Mouse (Mus musculus): ENCODE data around the gene Wipi2. TPM values are rescaled to one million over a fixed set of nuclear protein-coding genes. Genes with fewer than 3 reads are reported as not detected.

Gene Wipi2
- total and polyA plus RNA-seq, 3 experiments: 38.6 to 74.7 (median 53.6) TPM

DNA sequence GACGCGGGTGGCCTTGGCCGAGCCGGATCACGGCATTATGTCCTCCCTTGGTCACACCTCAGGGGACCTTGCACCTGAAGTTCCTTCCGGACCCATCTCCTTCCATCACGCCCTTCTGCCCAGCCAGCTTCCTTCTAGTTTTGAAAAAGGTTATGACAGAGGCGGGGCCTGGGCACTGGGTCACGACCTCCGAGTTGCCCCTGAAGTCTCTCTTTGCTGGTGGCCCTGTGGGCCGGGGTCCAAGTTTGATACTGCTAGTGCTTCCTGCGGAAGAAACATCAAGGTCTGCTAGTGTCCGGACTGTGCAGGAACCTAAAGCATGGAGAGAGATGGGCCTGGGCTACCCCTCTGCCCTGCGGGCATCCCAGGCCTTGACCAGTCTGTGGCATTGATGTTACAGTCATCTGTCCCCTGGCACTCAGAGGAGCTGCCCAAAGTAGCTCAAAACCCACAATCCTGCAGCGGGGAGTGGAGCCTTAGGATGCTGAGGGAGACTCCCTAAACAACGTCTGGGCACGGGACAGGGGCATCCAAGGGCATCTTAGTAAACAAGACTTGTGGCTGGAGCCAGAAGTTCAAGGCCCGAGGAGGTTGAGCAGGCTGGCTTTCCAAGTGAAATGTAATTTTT, 75.1 kb downstream of the Wipi2 start:
- Histone ChIP-seq H3K9me3 (replicated peaks; ENCODE audit: insufficient read depth, low read length) (no peaks in the 10 kb centered on the region), H3K36me3 (ENCODE audit: control insufficient read depth in 1 of 2, insufficient read depth in 2 of 2, low read length in 2 of 2) (no peaks in the 10 kb centered on the region), H3K4me3 (ENCODE audit: control insufficient read depth in 1 of 2, insufficient read depth in 1 of 2, low read depth in 2 of 2, low read length in 2 of 2) (no peak overlapping the region), H3K27me3 (ENCODE audit: control insufficient read depth in 1 of 2, insufficient read depth in 2 of 2, low read length in 2 of 2) (no peaks in the 10 kb centered on the region), H3K4me1 (ENCODE audit: control insufficient read depth in 1 of 2, insufficient read depth in 2 of 2, low read length in 2 of 2) (no peaks in the 10 kb centered on the region), H3K9ac (ENCODE audit: control insufficient read depth, low read depth, low read length, poor library complexity, severe bottlenecking) (no peak overlapping the region), H3K27ac (ENCODE audit: control insufficient read depth, low read depth, low read length) (no peak overlapping the region), H3K79me2 (ENCODE audit: control insufficient read depth, insufficient read depth, low read length, poor library complexity) (no peaks in the 10 kb centered on the region)
- TF ChIP-seq POLR2AphosphoS5 (IDR thresholded peaks at IDR 0.05; ENCODE audit: borderline replicate concordance, low read depth, low read length): no peak
- no peak for TF ChIP-seq CHD1 (IDR thresholded peaks at IDR 0.05; ENCODE audit: low read depth, low read length)
- no peak for TF ChIP-seq EP300 (IDR thresholded peaks at IDR 0.05; ENCODE audit: low read depth in 1 of 2, low read length in 2 of 2)
- no peak for TF ChIP-seq RCOR1 (IDR thresholded peaks at IDR 0.05; ENCODE audit: low read depth, low read length)
- no peak for TF ChIP-seq MAFK (IDR thresholded peaks at IDR 0.05; ENCODE audit: borderline replicate concordance, low read depth, low read length)
- no peak for TF ChIP-seq JUND (IDR thresholded peaks at IDR 0.05; ENCODE audit: low read depth, low read length)
- TF ChIP-seq MAX (IDR thresholded peaks at IDR 0.05; ENCODE audit: low read length): no peak
- TF ChIP-seq NELFE (IDR thresholded peaks at IDR 0.05; ENCODE audit: low read depth, low read length): no peak
- TF ChIP-seq SIN3A (IDR thresholded peaks at IDR 0.05; ENCODE audit: low read length): no peak
- DNase-seq (ENCODE audit: low read depth, low spot score): no peak

DNA sequence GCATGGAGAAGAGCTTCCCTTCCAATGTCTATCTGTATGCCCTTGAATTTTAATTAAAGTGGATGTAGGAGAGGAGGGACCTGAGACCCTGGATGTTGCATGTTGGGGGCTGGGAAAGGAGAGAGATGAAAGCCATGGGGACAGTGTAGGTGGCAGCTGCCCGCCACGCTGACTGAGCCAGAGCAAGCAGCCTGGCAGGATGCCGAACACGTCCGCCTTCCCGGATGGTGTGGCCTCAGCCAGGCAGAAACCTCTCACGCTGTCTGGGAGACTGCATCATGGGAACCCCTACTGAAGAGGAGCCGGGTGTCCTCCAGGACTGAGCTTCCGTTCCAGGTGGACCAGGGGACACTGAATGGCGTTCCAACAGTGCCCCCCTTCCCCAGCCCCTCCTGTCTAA, 76.1 kb downstream of the Wipi2 start:
- Histone ChIP-seq H3K4me1 (ENCODE audit: control insufficient read depth in 1 of 2, insufficient read depth in 2 of 2, low read length in 2 of 2) (no peaks in the 10 kb centered on the region), H3K27me3 (ENCODE audit: control insufficient read depth in 1 of 2, insufficient read depth in 2 of 2, low read length in 2 of 2) (no peaks in the 10 kb centered on the region), H3K79me2 (ENCODE audit: control insufficient read depth, insufficient read depth, low read length, poor library complexity) (no peaks in the 10 kb centered on the region), H3K9me3 (replicated peaks; ENCODE audit: insufficient read depth, low read length) (no peaks in the 10 kb centered on the region), H3K36me3 (ENCODE audit: control insufficient read depth in 1 of 2, insufficient read depth in 2 of 2, low read length in 2 of 2) (no peaks in the 10 kb centered on the region), H3K27ac (ENCODE audit: control insufficient read depth, low read depth, low read length) (no peak overlapping the region), H3K4me3 (ENCODE audit: control insufficient read depth in 1 of 2, insufficient read depth in 1 of 2, low read depth in 2 of 2, low read length in 2 of 2) (no peak overlapping the region), H3K9ac (ENCODE audit: control insufficient read depth, low read depth, low read length, poor library complexity, severe bottlenecking) (no peak overlapping the region)
- no peak for DNase-seq (ENCODE audit: low read depth, low spot score)
- TF ChIP-seq CHD2 (IDR thresholded peaks at IDR 0.05; ENCODE audit: low read length) (no peak), JUND (IDR thresholded peaks at IDR 0.05; ENCODE audit: low read depth, low read length) (no peak), CHD1 (IDR thresholded peaks at IDR 0.05; ENCODE audit: low read depth, low read length) (no peak), ZC3H11A (IDR thresholded peaks at IDR 0.05; ENCODE audit: low read depth, low read length) (no peak), USF1 (IDR thresholded peaks at IDR 0.05; ENCODE audit: low read depth, low read length) (no peak), ZMIZ1 (IDR thresholded peaks at IDR 0.05; ENCODE audit: low read depth, low read length) (no peak), BHLHE40 (IDR thresholded peaks at IDR 0.05; ENCODE audit: borderline replicate concordance, low read depth, low read length) (no peak), MEF2A (IDR thresholded peaks at IDR 0.05; ENCODE audit: extremely low read depth, insufficient replicate concordance, low read depth, low read length, poor library complexity, severe bottlenecking) (no peak), SIN3A (IDR thresholded peaks at IDR 0.05; ENCODE audit: low read length) (no peak), ZKSCAN1 (IDR thresholded peaks at IDR 0.05; ENCODE audit: low read depth, low read length) (no peak)

Data from MEL (cell line).